Mouse (Mus musculus) T-helper 2 cell (primary cell): ENCODE measurements around the gene Ier5l.

Source experiments
- in situ Hi-C: fragments of 300-600 bp; cut with MboI, MseI; formaldehyde crosslinking; loops from one replicate; pipeline ENCODE4 v1.15.1; 2025; ENCODE audit warnings: high pct_unique_total_duplicates

The Ier5l gene

GRCm38 (mm10) chr2:30470143-30470946 lies 3.7 kb downstream of the Ier5l start:
- in situ Hi-C loops: no loop called here

GRCm38 (mm10) chr2:30469796-30470142 lies 4.2 kb downstream of the Ier5l start:
- in situ Hi-C loops: loop anchor here (5.0 kb wide), 1 partner anchor 78 kb away; no protein-coding TSS in a partner anchor

DNA sequence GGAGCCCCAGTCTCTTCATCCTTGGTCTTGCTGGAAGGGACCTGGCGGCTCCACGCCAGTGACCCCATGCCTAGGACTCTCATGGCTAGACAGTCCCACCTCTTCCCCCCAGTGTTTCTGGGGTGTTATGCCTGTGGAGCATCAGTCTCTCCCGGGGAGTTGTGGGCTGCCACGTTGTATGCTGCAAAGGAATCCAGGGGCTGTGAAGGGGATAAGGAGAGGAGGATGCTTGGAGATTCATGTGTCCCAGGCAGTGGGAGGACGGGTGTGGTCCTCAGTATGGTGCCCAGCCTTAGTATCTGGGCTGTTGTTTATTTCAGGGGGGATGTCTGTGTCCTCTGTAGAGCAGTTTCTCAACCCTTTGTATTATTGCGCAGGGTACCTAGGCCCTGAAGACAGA lies 5.0 kb downstream of the Ier5l start:
- in situ Hi-C loops: loop anchor here (5.0 kb wide), 1 partner anchor 78 kb away; no protein-coding TSS in a partner anchor

DNA sequence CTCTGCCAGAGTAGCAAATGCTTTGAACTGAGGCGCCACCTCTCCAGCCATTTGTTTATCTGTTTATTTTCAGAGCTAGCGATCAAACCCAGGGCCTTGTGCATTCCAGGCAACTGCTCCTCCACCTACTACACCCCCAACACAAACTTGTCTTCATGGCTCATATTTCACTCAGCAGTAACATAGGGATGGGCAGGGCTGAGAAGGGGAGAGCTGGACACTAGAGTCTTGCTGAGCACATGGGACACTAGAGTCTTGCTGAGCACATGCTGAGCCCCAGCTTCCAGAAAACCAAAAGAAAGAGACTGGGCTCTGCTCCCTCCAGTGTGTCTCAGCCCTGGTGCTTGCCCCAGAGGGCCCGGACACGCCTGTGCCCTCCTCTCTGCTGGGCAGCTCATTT lies 7.2 kb downstream of the Ier5l start:
- in situ Hi-C loops: loop anchor here (5.0 kb wide), 1 partner anchor 81 kb away; no protein-coding TSS in a partner anchor

DNA sequence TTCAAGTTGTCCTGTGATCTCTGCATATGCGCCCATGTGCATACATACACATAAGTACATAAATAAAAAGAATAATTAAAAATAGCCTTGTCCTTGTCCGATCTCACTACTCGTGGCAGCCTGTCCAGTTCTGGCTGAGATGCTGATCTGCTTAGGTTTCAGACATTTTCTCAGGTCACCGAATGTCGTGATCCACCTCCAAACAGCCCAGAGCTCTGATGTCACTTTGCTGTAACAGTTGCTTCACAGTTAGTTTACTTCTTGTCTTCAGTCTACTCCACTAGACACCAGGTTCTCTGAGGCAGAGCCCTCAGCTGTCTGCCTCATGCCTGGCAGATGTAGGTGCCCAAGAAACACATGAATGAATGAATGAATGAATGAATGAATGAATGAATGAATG lies 9.6 kb downstream of the Ier5l start:
- in situ Hi-C loops: no loop called here

GRCm38 (mm10) chr2:30463904-30464330 lies 10.1 kb downstream of the Ier5l start:
- in situ Hi-C loops: no loop called here

DNA sequence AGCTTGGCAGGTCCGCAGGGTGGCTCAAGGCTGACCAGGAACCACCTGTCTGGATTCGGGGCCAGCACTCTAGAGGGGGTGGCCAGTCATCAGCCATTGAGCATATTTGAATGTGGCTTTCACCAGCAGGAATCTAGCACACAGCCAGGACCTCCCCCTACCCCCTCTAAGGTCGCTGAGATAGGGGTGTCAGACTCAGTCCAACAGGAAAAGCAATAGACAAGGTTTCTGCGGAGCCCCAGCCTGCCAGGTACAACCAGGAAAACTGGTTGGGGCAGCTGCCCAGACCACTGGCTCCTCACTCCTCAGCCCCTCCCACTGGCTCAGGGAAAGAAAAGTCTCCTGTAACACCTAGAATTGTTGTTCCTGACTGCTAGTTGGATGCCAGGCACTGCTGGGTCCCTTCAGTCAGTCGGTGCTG lies 10.7 kb downstream of the Ier5l start:
- in situ Hi-C loops: no loop called here

- in situ Hi-C loops: no loop called here
Measured at GRCm38 (mm10) chr2:30459241-30459640, 14.8 kb downstream of the Ier5l start.

GRCm38 (mm10) chr2:30458349-30458748 lies 15.7 kb downstream of the Ier5l start:
- in situ Hi-C loops: no loop called here

GRCm38 (mm10) chr2:30456104-30456980 lies 17.7 kb downstream of the Ier5l start:
- in situ Hi-C loops: no loop called here

DNA sequence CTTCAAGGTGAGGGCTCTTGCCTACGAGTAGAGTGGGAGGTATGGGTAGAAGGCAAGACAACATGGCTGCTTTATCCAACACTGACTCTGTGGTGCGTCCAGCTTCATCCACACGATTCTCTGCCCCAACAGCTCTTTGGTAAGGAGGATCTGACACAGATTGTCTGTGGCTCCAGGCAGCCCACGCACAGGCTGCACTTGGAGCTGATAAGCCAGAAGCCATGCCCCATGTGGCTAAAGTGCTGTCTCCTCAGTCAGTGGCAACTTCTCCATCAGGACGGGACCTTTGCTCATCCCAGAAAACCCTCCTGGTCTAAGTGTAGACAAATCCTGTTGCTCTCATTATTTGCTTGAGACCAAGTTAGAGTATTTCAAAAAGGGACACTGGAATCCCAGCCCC lies 19.4 kb downstream of the Ier5l start:
- in situ Hi-C loops: loop anchor here (5.0 kb wide), 1 partner anchor 338 kb away; no protein-coding TSS in a partner anchor

DNA sequence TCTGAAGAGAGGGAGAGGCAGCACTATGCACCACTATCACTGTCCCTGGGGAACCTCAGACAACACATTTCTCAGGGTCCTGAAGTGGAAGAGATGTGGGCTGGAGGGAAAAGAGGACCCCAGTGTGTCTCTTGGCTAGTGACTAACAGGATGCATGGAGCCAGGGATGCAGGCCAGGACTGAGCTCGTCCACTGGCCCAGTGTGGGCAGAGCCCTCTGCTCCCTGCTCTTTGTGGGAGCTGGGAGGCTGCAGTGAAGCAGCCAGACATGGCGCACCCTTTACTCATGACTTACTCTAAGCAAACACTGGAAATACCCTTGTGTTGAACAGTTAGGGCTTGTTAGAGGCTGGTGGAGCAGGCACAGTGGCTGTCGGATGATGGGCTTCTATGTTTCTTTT lies 20.4 kb downstream of the Ier5l start:
- in situ Hi-C loops: loop anchor here (5.0 kb wide), 1 partner anchor 339 kb away; no protein-coding TSS in a partner anchor

- in situ Hi-C loops: loop anchor here (5.0 kb wide), 1 partner anchor 341 kb away; no protein-coding TSS in a partner anchor
Measured at GRCm38 (mm10) chr2:30451525-30451924, 22.5 kb downstream of the Ier5l start.

- in situ Hi-C loops: loop anchor here (5.0 kb wide), 1 partner anchor 342 kb away; no protein-coding TSS in a partner anchor
Measured at GRCm38 (mm10) chr2:30450530-30450929, 23.5 kb downstream of the Ier5l start.

GRCm38 (mm10) chr2:30448371-30448770 lies 25.6 kb downstream of the Ier5l start:
- in situ Hi-C loops: no loop called here

- in situ Hi-C loops: no loop called here
Measured at GRCm38 (mm10) chr2:30446891-30447826, 26.9 kb downstream of the Ier5l start.

GRCm38 (mm10) chr2:30445312-30445711 lies 28.7 kb downstream of the Ier5l start:
- in situ Hi-C loops: no loop called here

DNA sequence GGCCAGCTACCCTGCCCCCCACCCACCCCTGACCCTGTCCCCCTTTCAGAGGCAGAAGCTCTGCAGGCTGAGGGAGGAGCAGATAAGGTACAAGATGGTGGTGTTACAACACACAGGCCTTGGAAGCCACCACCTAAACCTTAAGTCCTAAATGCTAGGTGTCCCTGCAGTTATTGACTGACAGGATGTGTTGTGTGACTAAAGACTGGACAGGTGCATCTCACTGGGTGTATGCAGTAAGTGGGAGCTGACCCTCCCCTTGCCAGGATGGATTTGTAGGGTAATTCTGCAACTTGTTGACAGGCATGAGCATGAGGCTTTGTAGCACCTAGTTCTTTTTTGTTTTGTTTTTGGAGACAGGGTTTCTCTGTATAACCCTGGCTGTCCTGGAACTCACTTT lies 29.6 kb downstream of the Ier5l start:
- in situ Hi-C loops: no loop called here

- in situ Hi-C loops: no loop called here
Measured at GRCm38 (mm10) chr2:30444006-30444405, 30.0 kb downstream of the Ier5l start.

DNA sequence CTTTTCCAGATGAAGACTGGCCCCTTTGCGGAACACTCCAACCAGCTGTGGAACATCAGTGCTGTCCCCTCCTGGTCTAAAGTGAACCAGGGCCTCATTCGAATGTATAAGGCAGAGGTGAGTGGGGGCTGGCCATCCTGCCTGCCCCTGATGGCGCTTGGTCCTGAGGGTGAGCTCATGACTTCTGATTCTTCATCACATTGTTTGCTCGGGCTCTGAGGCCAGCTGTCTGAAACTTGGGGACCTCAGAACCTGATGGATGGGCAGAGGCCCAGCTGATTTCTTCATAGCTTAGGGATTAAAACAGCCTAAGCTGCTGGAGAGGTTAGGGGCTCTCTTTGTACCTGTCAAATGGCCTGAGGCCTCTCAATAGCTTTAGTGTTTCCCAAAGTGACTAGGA lies 30.7 kb downstream of the Ier5l start:
- in situ Hi-C loops: no loop called here

DNA sequence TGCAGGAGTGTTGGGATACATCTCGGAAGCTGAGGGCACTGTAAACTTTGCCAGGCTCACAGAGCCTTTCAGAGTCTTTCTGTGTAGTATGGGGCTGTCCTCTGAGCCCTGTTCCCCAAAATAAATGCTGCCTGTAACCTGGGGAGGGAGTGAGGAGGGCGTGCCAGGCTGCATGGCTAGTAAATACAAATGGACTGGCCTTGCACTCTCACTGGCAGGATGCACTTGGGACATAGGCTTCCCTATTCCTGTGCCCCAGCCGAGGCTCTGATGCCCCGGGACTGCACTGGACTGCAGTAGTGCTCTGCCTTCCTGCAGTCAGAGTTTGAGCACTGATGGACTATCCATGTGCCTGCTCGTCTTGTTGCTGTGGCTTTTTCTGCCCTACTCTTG lies 31.5 kb downstream of the Ier5l start:
- in situ Hi-C loops: no loop called here
